Mouse (Mus musculus): ENCODE data around the gene Tspan12.

GRCm38 (mm10) chr6:21790550-21791086 is 61.7 kb downstream of the Tspan12 start:
- no peak for TF ChIP-seq POLR2A (IDR thresholded peaks at IDR 0.05; ENCODE audit: borderline replicate concordance, extremely low read depth, low read depth, low read length)
- no peak for TF ChIP-seq CTCF (IDR thresholded peaks at IDR 0.05; ENCODE audit: insufficient read depth, low read length)

Measured in lung, adult 2 months (tissue).